Mouse (Mus musculus): Measurements from ENCODE around the gene Smad3.

- TF ChIP-seq CTCF (IDR thresholded peaks at IDR 0.05 in 2 of 3, conservative IDR thresholded peaks at IDR 0.05 in 1 of 3; ENCODE audit: control insufficient read depth in 1 of 3, insufficient read depth in 1 of 3, low read depth in 2 of 3, low read length in 3 of 3, poor library complexity in 1 of 3, severe bottlenecking in 1 of 3) (no peak), EP300 (IDR thresholded peaks at IDR 0.05; ENCODE audit: low read depth in 1 of 2, low read length in 2 of 2) (no peak), POLR2A (IDR thresholded peaks at IDR 0.05; ENCODE audit: control insufficient read depth in 1 of 2, insufficient read depth in 1 of 2, low read depth in 1 of 2, low read length in 2 of 2, poor library complexity in 1 of 2) (no peak), USF2 (IDR thresholded peaks at IDR 0.05; ENCODE audit: borderline replicate concordance in 1 of 2, insufficient read depth in 1 of 2, low read depth in 1 of 2, low read length in 2 of 2) (no peak), MAX (IDR thresholded peaks at IDR 0.05; ENCODE audit: low read length) (no peak), MAZ (IDR thresholded peaks at IDR 0.05; ENCODE audit: low read depth, low read length) (no peak), ZMIZ1 (IDR thresholded peaks at IDR 0.05; ENCODE audit: low read depth, low read length) (no peak), MAFK (IDR thresholded peaks at IDR 0.05; ENCODE audit: borderline replicate concordance, low read depth, low read length) (no peak), RAD21 (IDR thresholded peaks at IDR 0.05; ENCODE audit: low read depth, low read length) (no peak)
Observed at GRCm38 (mm10) chr9:63660691-63661090, 97.1 kb downstream of the Smad3 start.
